Mouse (Mus musculus) lung, postnatal 10 days (tissue): ENCODE measurements around the gene B3gntl1.

Source experiments
- DNase-seq: peaks from one replicate; pipeline ENCODE4 v3.0.0; 2021

B3gntl1 gene

GRCm38 (mm10) chr11:121672990-121673572 lies at the start of gene B3gntl1:
Gene B3gntl1 (minus strand): TSS chr11:121673153.
- peak; percentile 99 for DNase-seq

GRCm38 (mm10) chr11:121722434-121722833 lies 49.5 kb upstream of the B3gntl1 start:
- no peak for DNase-seq

DNA sequence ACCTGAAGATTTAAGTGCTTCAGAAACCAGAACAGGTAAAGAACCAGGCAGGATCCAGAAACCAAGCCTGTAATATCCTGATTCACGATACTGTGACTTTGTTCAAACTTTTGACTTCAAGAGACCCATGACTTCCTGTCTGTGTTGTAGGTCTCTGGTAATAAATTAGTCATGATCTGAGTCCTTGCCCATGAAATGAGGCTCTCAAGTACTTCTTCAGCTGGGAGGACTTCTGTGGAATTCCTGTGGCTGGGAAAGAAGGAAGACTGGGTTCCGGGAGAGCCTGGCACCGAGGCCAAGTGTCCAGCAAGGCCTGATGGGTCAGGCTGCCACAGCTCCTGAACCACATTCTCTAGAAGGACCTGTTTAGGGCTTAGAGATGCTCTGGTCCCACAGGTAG lies 47.8 kb upstream of the B3gntl1 start:
- no peak for DNase-seq

GRCm38 (mm10) chr11:121717724-121718123 lies 44.8 kb upstream of the B3gntl1 start:
- DNase-seq = no peak

DNA sequence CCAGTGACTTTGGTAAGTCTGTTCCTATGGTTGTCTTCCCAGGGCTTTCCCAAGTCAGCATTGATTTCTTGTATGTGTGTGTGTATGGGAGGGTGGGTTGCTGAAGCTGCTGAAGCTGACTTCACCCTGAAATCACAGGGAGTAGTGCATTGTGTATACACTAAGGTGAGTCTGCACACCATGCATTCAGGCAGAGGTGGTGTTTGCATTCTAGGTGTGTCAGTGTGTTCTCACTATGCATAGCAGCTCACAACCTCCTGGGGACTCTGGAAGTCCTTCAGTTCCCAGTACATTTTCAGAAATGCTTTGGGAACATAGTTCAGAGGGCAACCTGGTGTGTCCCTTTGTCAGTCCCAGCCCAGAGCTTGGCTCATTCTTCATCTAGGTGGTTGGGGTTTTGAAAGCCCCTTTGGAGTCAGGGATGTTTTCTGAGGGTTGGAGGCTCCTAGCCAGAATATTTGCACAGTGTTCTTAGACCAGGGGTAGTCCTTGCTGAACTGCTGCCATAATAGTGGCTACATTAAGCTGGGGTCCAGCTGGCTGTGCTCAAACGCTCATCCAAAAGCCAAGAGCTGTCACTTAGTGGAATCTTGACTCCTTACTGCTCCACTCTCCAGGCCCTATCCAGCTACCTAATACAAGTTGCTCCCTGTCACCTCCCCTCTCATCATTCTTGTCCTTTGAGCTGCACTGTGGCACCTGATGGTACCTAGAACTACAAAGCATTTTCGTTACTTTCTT lies 42.0 kb upstream of the B3gntl1 start:
- DNase-seq = peak; percentile 44

GRCm38 (mm10) chr11:121713569-121713968 lies 40.6 kb upstream of the B3gntl1 start:
- no peak for DNase-seq

DNA sequence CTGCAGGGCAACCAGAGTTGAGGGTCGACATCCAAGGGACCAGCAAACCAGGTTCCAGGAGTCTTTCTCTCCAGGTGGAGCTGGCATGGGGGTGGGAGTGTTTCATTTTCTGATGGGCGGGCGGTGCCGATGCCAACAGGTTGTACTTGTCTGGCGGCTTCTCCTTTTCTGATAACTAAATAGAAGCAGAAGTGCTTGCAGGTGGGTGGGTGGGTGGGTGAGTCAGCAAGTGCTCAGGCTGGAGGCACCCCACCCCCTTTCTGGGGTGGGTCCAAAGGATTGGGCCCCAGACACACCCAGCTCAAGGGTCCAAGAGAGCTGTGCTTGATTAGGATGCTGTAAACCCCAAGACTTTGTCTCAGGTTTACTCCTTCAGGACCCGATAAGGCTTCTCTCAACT lies 40.0 kb upstream of the B3gntl1 start:
- no peak for DNase-seq

GRCm38 (mm10) chr11:121710245-121710644 lies 37.3 kb upstream of the B3gntl1 start:
- no peak for DNase-seq

- no peak for DNase-seq
Measured at GRCm38 (mm10) chr11:121709278-121709677, 36.3 kb upstream of the B3gntl1 start.

DNA sequence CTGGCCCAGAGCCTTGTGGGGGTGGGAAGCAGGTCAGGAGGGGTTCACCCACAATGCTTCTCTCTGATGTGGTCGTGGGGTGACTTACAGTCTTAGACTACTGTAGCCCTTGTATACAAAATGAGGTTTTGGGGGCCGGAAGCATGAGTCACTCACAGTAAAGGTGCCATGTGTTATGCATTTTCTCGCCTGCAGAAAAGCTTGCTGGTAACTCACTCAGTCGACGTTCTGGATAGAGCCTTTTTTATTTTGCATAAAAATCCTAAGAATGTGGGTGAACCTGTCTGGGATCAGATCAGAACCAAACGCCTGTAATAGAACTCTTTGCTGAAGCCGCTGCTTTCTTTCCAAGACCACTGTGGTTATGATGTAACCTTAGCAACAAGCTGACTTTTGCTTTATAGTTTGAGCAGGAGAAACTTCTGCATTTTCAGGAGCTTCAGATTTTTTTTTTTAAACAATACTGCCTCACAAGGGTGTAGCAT lies 33.6 kb upstream of the B3gntl1 start:
- peak; percentile 25 for DNase-seq

DNA sequence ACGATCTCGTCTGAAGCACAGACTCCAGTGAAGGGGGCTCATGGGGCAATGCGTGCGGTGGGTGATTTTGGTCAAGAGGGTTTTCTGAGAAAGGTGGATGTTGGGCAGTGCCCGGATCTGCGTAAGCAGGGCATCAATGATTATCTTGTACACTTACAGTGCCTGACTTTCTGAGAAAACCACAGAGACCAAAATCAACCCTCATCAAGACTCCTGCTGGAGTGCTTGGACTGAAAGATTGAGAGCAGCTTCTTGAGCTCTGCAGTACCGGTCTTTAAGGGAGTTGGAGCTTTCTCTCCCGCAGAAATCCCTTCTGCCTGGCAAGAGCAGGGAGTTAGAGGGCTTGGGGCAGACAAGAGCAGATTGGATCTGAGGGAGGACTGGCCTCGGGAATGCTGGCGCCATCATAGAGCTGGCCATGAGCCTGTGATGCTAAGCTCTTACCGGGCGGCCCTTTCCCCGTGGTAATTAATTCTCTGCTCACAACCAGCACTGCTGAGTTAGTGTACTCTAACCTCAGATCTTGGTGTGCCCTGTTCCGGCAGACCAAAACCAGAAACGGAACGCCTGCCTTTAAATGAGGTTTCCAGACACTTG lies 30.8 kb upstream of the B3gntl1 start:
- peak; percentile 19 for DNase-seq

DNA sequence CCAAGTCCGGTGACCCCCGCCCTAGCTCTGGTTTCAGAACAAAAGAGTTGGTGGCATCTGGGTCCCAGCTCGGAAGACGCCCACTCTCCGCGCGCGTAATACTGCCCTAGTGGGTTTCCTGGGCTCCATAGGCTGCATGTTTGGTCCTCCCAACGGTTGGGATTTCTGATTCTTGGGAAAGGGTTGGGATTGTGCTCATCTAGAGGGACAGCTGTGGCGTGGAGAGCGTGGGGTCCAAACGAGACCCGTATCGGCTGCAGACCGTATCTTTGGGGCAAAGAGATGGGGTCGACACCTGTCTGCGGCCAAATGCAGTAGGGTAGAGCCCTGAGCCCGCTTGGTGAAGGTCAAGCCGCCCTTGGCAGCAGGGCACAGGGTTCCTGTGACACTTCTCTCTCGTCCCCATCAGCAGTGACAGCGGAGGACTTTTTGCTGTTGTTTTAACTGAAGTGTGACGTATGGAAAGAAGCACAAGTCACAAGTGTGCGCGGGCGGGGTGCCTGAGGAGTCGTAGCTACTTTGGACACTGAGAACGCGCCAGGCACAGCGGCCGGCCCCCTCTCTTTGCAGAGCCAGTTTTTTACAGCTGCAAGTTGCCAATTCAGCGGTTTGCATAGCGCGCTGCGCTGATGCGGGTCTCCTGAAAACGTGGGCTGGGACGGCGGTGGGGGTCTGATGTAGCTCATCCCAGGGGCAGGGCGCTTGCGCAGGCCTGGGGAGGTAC lies 30.1 kb upstream of the B3gntl1 start:
- DNase-seq = peak; percentile 83

- peak; percentile 95 for DNase-seq
Measured at GRCm38 (mm10) chr11:121702111-121702894, 29.4 kb upstream of the B3gntl1 start.

DNA sequence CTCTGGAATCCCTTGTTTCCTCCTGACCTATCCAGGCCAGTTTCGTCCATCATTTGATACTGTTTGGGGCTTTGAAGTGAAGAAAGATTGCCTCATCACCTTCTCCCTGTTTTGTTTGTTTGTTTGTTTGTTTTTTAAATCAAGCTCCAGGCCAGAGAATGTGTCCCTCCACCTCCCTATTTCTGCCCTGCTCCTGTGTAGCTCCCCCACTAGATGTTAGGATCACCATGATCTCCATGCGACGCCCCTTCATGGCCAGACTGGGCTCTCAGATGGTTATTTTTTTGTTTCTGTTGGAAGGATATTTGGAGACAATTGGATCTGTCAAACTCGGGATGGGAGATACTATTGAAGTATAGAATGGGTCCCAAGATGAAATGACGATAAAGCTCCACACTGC lies 28.3 kb upstream of the B3gntl1 start, which contains the start of gene Metrnl:
Metrnl (plus strand) TSS at position 301 of the 400 bp plus-strand sequence.
- no peak for DNase-seq

GRCm38 (mm10) chr11:121698381-121698955 lies 25.5 kb upstream of the B3gntl1 start:
- no peak for DNase-seq

- DNase-seq = no peak
Measured at GRCm38 (mm10) chr11:121697271-121697670, 24.3 kb upstream of the B3gntl1 start.

- no peak for DNase-seq
Measured at GRCm38 (mm10) chr11:121695304-121696064, 22.5 kb upstream of the B3gntl1 start.

- no peak for DNase-seq
Measured at GRCm38 (mm10) chr11:121688024-121688423, 15.1 kb upstream of the B3gntl1 start.

DNA sequence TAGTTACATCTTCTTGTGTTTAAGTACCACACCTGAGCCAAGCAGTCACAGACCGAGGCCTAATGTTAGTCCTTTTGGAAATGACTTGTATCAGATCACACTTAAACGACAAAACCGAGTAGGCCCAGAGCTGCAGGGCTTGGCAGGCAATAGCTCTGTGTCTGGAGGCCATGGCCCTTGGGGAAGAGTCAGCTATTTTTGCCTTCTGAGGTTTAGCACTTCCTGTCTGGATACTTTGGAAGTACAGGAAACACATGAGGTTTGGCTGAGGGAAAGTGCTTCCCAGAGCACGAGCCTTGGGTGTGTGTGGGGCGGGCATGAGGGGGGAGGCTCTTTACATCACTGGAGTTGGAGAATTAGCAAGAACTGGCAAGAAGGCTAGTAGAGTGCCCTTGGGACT lies 13.7 kb upstream of the B3gntl1 start:
- DNase-seq = peak; percentile 35

DNA sequence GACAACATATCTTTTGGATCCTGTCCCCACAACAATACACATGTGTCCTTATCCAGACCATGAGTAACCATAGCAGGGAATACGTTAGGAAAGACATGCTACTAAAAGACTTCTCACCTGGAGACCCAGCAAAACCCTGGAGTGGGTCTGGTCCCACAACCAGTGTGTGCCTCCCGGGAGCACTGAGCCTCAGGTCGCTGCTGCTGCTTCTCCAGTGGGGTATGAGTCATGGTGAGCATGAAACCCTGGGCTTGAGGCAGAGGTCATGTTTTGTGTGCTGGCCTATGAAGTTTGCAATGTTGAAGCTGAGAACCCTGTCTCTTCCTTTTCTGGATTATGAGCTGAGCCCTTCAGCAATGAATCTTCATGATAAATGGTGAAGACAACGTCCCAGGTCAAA lies 13.1 kb upstream of the B3gntl1 start:
- DNase-seq = no peak

DNA sequence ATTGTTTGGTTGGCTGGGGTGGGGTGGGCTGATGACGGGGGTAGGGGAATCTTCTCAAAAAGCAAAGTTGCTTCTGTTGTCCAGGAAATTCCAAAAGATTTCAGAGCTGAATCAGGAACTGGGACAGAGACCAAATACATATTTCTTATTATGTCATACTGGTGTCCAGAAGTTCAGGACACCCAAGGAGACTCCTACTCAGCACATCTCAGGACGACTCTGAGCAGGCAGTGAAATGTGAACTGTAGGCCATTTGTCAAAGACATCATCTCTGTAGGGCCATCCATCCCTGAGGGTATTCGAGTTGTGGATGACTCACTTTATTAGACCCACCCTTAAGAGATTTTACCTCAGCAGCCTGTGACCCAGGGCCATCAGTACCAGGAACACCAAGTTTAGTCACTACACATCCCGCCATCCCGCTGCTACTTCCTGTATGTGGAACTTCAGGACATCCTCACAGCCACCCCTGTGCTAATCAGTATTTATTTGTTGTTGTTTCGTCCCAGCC lies 12.6 kb upstream of the B3gntl1 start:
- DNase-seq = no peak
